In the genomic region with DNA sequence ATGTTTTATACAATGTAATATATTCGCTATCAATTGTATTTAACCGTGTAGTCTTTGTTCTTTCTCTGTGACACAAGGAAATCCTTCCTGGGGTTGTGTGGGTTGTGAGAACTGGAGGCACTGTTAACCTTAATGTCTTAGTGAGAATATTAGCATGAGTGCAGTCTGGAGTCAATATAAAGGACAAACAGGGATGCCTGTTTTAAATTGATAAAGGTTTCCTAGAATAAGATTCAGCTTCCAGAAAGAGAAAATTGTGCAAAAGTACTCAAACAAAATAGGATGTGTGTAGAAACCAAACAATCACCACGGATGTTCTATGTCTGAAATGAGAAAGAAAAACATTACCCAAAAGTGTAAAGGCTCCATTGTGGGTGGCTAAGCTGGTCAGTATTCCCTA, we compare ENCODE assay signal across 22 mouse cellular contexts.
"Had no signal": no experiment of that assay in that cellular context is flagged by ENCODE, and none has a peak within 500 bp of the region (broad histone marks: within the 10 kb centered on the region; RNA-seq: fewer than 3 reads in every experiment).

No protein-coding gene starts in this region.

- H3K4me2 ChIP-seq: lung, embryonic 15.5 days; midbrain, embryonic 13.5 days; neural tube, embryonic 13.5 days had no signal

- DNase-seq: kidney, adult 18-20 months; kidney, adult 9 months; kidney, postnatal 14 days; layer of hippocampus, adult 9-11 months; lung, adult 18-20 months; lung, postnatal 10 days; lung, postnatal 36 days; retina, postnatal 1 day; right cerebral cortex, postnatal 4 days; thymus, adult 2 months; thymus, postnatal 14 days; thymus, postnatal 4 days had no signal

- H3K9me3 ChIP-seq: lung, embryonic 15.5 days; megakaryocyte, embryonic 14.5 days; midbrain, embryonic 10.5 days; midbrain, embryonic 13.5 days; neural tube, embryonic 13.5 days had no signal

- H3K4me3 ChIP-seq: layer of hippocampus, adult 2 months; lung, embryonic 15.5 days; megakaryocyte, embryonic 14.5 days; midbrain, embryonic 10.5 days; midbrain, embryonic 13.5 days; myocyte; neural tube, embryonic 13.5 days had no signal

- H3K9ac ChIP-seq: lung, embryonic 15.5 days; midbrain, embryonic 13.5 days; neural tube, embryonic 13.5 days had no signal

- ATAC-seq: intestine, embryonic 16.5 days; midbrain, embryonic 13.5 days; midbrain, embryonic 16.5 days had no signal

- H3K27ac ChIP-seq: layer of hippocampus, adult 2 months; lung, embryonic 15.5 days; midbrain, embryonic 10.5 days; midbrain, embryonic 13.5 days; neural tube, embryonic 13.5 days; stomach, postnatal 0 days had no signal

- H3K27me3 ChIP-seq: lung, embryonic 15.5 days; megakaryocyte, embryonic 14.5 days; midbrain, embryonic 13.5 days; neural tube, embryonic 13.5 days had no signal

- H3K36me3 ChIP-seq: lung, embryonic 15.5 days; midbrain, embryonic 10.5 days; midbrain, embryonic 13.5 days; neural tube, embryonic 13.5 days had no signal
